Mouse (Mus musculus) thymus, adult 18-20 months (tissue): ENCODE results near the gene Ascc1.

Experiments
- DNase-seq, 2 experiments: peaks; one replicate each; pipeline ENCODE4 v3.0.0; 2022; ENCODE audit warnings: mixed read lengths in 2 of 2

Gene Ascc1

GRCm38 (mm10) chr10:60080601-60080981, 78.0 kb downstream of the Ascc1 start:
- no peak for DNase-seq

- peak in 1 of 2 experiments; percentile 15 for DNase-seq
These were observed 78.6 kb downstream of the Ascc1 start for GRCm38 (mm10) chr10:60080982-60081825.

GRCm38 (mm10) chr10:60081905-60082304, 79.3 kb downstream of the Ascc1 start:
- DNase-seq = no peak

- no peak for DNase-seq
These were observed 81.5 kb downstream of the Ascc1 start for GRCm38 (mm10) chr10:60084065-60084464.

- no peak for DNase-seq
These were observed 89.7 kb downstream of the Ascc1 start for GRCm38 (mm10) chr10:60092311-60092710.

- no peak for DNase-seq
These were observed 91.1 kb downstream of the Ascc1 start for GRCm38 (mm10) chr10:60093751-60094150.

GRCm38 (mm10) chr10:60095558-60095957, 93.0 kb downstream of the Ascc1 start:
- DNase-seq = no peak

- no peak for DNase-seq
These were observed 93.7 kb downstream of the Ascc1 start for GRCm38 (mm10) chr10:60096302-60096701.

- no peak for DNase-seq
These were observed 94.5 kb downstream of the Ascc1 start for GRCm38 (mm10) chr10:60097146-60097545.

GRCm38 (mm10) chr10:60097774-60098173, 95.2 kb downstream of the Ascc1 start:
- no peak for DNase-seq

- DNase-seq = no peak
These were observed 103.0 kb downstream of the Ascc1 start for GRCm38 (mm10) chr10:60105391-60106145.

- no peak for DNase-seq
These were observed 103.5 kb downstream of the Ascc1 start, which contains the start of gene Spock2 for GRCm38 (mm10) chr10:60106146-60106530. Spock2 (plus strand) TSS chr10:60106219.

- no peak for DNase-seq
These were observed 104.1 kb downstream of the Ascc1 start for GRCm38 (mm10) chr10:60106531-60107186.

GRCm38 (mm10) chr10:60107448-60107847, 104.8 kb downstream of the Ascc1 start:
- DNase-seq = no peak

- DNase-seq = no peak
These were observed 105.9 kb downstream of the Ascc1 start for GRCm38 (mm10) chr10:60108321-60109111.

GRCm38 (mm10) chr10:60109336-60109735, 106.7 kb downstream of the Ascc1 start:
- no peak for DNase-seq

- DNase-seq = no peak
These were observed 107.4 kb downstream of the Ascc1 start for GRCm38 (mm10) chr10:60109989-60110388.

- no peak for DNase-seq
These were observed 108.4 kb downstream of the Ascc1 start for GRCm38 (mm10) chr10:60110908-60111475.

GRCm38 (mm10) chr10:60113965-60114690, 111.5 kb downstream of the Ascc1 start:
- no peak for DNase-seq

- DNase-seq = peak in 1 of 2 experiments; percentile 48
These were observed 113.0 kb downstream of the Ascc1 start for GRCm38 (mm10) chr10:60115345-60116185.
